In genomic region chr2:27410518-27411140, GRCm38 (mm10) we compare ENCODE assay signal across 15 mouse cellular contexts. TPM values are rescaled to one million over a fixed set of nuclear protein-coding genes. Genes with fewer than 3 reads are reported as not detected.
DNase-seq lines count a peak whose midpoint lies in the region; ATAC-seq and TF ChIP-seq lines count a peak whose summit lies in the region.
"Had no signal": no experiment of that assay in that cellular context is flagged by ENCODE, and none has a peak within 500 bp of the region (broad histone marks: within the 10 kb centered on the region; RNA-seq: fewer than 3 reads in every experiment).

No protein-coding gene starts in this region.

- H3K9me3 ChIP-seq in hindbrain, embryonic 10.5 days = no peaks in the 10 kb centered on the region
- H3K9me3 ChIP-seq in hindbrain, embryonic 14.5 days (ENCODE audit: control insufficient read depth, low read length) = no peaks in the 10 kb centered on the region
- no peaks in the 10 kb centered on the region for H3K9me3 ChIP-seq in neural tube, embryonic 12.5 days
- no peaks in the 10 kb centered on the region for H3K9me3 ChIP-seq in embryonic facial prominence, embryonic 11.5 days (replicated peaks; ENCODE audit: control insufficient read depth, low read length)
- no peaks in the 10 kb centered on the region for H3K9me3 ChIP-seq in liver, postnatal 0 days (ENCODE audit: low read length)
- H3K9me3 ChIP-seq: embryonic facial prominence, embryonic 13.5 days; heart, embryonic 13.5 days; hindbrain, embryonic 15.5 days had no signal

- no peak for DNase-seq in hindbrain, embryonic 10.5 days (ENCODE audit: low spot score)
- no peak for DNase-seq in hindbrain, embryonic 14.5 days (ENCODE audit: low spot score)
- no peak for DNase-seq in neural tube, embryonic 10.5 days (ENCODE audit: extremely low spot score, low spot score)
- DNase-seq in embryonic facial prominence, embryonic 11.5 days (ENCODE audit: low spot score) = no peak
- DNase-seq in liver, postnatal 0 days = no peak
- no peak for DNase-seq in urinary bladder, postnatal 14 days (ENCODE audit: low spot score)
- no peak for DNase-seq in cerebellum, adult 8-10 months
- DNase-seq: adrenal gland, postnatal 14 days; cerebellum, postnatal 25 days; gastrocnemius, postnatal 14 days; lung, adult 2 months had no signal

- peaks cover 96% of the 10 kb centered on the region for H3K4me1 ChIP-seq in hindbrain, embryonic 10.5 days (replicated peaks)
- peaks cover 60% of the 10 kb centered on the region for H3K4me1 ChIP-seq in hindbrain, embryonic 14.5 days (replicated peaks; ENCODE audit: control insufficient read depth, insufficient read depth, low read length)
- H3K4me1 ChIP-seq in neural tube, embryonic 12.5 days = peaks cover 84% of the 10 kb centered on the region
- H3K4me1 ChIP-seq in embryonic facial prominence, embryonic 11.5 days (ENCODE audit: control insufficient read depth, insufficient read depth, low read length) = peaks cover 11% of the 10 kb centered on the region
- H3K4me1 ChIP-seq in liver, postnatal 0 days (ENCODE audit: insufficient read depth) = peaks cover 73% of the 10 kb centered on the region

- 85% methylated on average over 6 of the region's 6 CpGs for WGBS in hindbrain, embryonic 10.5 days
- 90% methylated on average over 6 of the region's 6 CpGs for WGBS in hindbrain, embryonic 14.5 days
- 84% methylated on average over 6 of the region's 6 CpGs for WGBS in neural tube, embryonic 12.5 days
- WGBS in embryonic facial prominence, embryonic 11.5 days = 89% methylated on average over 6 of the region's 6 CpGs
- WGBS in liver, postnatal 0 days (ENCODE audit: insufficient replicate concordance) = 62% methylated on average over 6 of the region's 6 CpGs

- H3K4me3 ChIP-seq in hindbrain, embryonic 10.5 days = no peak overlapping the region
- no peak overlapping the region for H3K4me3 ChIP-seq in hindbrain, embryonic 14.5 days (replicated peaks; ENCODE audit: low read length)
- H3K4me3 ChIP-seq in neural tube, embryonic 12.5 days = no peak overlapping the region
- H3K4me3 ChIP-seq in embryonic facial prominence, embryonic 11.5 days (ENCODE audit: low read depth, low read length) = no peak overlapping the region
- no peak overlapping the region for H3K4me3 ChIP-seq in liver, postnatal 0 days (ENCODE audit: low read depth, low read length)
- H3K4me3 ChIP-seq: embryonic facial prominence, embryonic 13.5 days; heart, embryonic 13.5 days; hindbrain, embryonic 15.5 days had no signal

- no peaks in the 10 kb centered on the region for H3K27me3 ChIP-seq in hindbrain, embryonic 10.5 days (ENCODE audit: insufficient read depth, poor library complexity, severe bottlenecking)
- H3K27me3 ChIP-seq in hindbrain, embryonic 14.5 days (ENCODE audit: control insufficient read depth, insufficient read depth, low read length) = no peaks in the 10 kb centered on the region
- no peaks in the 10 kb centered on the region for H3K27me3 ChIP-seq in neural tube, embryonic 12.5 days (replicated peaks)
- H3K27me3 ChIP-seq in embryonic facial prominence, embryonic 11.5 days (ENCODE audit: control insufficient read depth, insufficient read depth, low read length) = no peaks in the 10 kb centered on the region
- no peaks in the 10 kb centered on the region for H3K27me3 ChIP-seq in liver, postnatal 0 days (ENCODE audit: insufficient read depth, low read length)
- H3K27me3 ChIP-seq: embryonic facial prominence, embryonic 13.5 days; heart, embryonic 13.5 days; hindbrain, embryonic 15.5 days had no signal

- no peak for ATAC-seq in hindbrain, embryonic 14.5 days (ENCODE audit: low FRiP score)
- ATAC-seq in neural tube, embryonic 12.5 days (ENCODE audit: low FRiP score, low read depth) = no peak
- ATAC-seq in embryonic facial prominence, embryonic 11.5 days (replicated peaks; ENCODE audit: insufficient number of reproducible peaks, low FRiP score, low TSS enrichment, low read depth) = no peak
- peak; percentile 63 for ATAC-seq in liver, postnatal 0 days

- TF ChIP-seq CTCF in liver, postnatal 0 days (IDR thresholded peaks at IDR 0.05; ENCODE audit: low read depth) = no peak

- peak overlapping the region; percentile 89 for H3K27ac ChIP-seq in hindbrain, embryonic 10.5 days
- no peak overlapping the region for H3K27ac ChIP-seq in hindbrain, embryonic 14.5 days
- no peak overlapping the region for H3K27ac ChIP-seq in neural tube, embryonic 12.5 days
- H3K27ac ChIP-seq in embryonic facial prominence, embryonic 11.5 days (replicated peaks; ENCODE audit: low read depth, low read length) = peak overlapping the region; percentile 70; the same call in 1 of the 2 replicates
- peak overlapping the region; percentile 87 for H3K27ac ChIP-seq in liver, postnatal 0 days (ENCODE audit: low read depth)

- H3K9ac ChIP-seq in hindbrain, embryonic 14.5 days = no peak overlapping the region
- H3K9ac ChIP-seq in neural tube, embryonic 12.5 days = no peak overlapping the region
- H3K9ac ChIP-seq in embryonic facial prominence, embryonic 11.5 days (replicated peaks; ENCODE audit: low read length) = no peak overlapping the region
- no peak overlapping the region for H3K9ac ChIP-seq in liver, postnatal 0 days (replicated peaks)
- H3K9ac ChIP-seq: hindbrain, embryonic 15.5 days had no signal

- no peak for TF ChIP-seq EP300 in liver, postnatal 0 days (IDR thresholded peaks at IDR 0.05; ENCODE audit: low read depth)

- no peak overlapping the region for H3K4me2 ChIP-seq in hindbrain, embryonic 14.5 days (replicated peaks)
- H3K4me2 ChIP-seq in neural tube, embryonic 12.5 days (replicated peaks) = peak overlapping the region; percentile 41; the same call in 1 of the 2 replicates
- H3K4me2 ChIP-seq in embryonic facial prominence, embryonic 11.5 days (ENCODE audit: low read depth, low read length) = no peak overlapping the region
- peak overlapping the region; percentile 70 for H3K4me2 ChIP-seq in liver, postnatal 0 days (ENCODE audit: low read depth, low read length)
- H3K4me2 ChIP-seq: heart, embryonic 13.5 days; hindbrain, embryonic 15.5 days had no signal

- H3K36me3 ChIP-seq in hindbrain, embryonic 10.5 days = no peaks in the 10 kb centered on the region
- H3K36me3 ChIP-seq in hindbrain, embryonic 14.5 days (replicated peaks; ENCODE audit: control insufficient read depth, insufficient read depth) = no peaks in the 10 kb centered on the region
- no peaks in the 10 kb centered on the region for H3K36me3 ChIP-seq in neural tube, embryonic 12.5 days
- H3K36me3 ChIP-seq in embryonic facial prominence, embryonic 11.5 days (replicated peaks; ENCODE audit: control insufficient read depth, insufficient read depth, low read depth, low read length) = no peaks in the 10 kb centered on the region
- no peaks in the 10 kb centered on the region for H3K36me3 ChIP-seq in liver, postnatal 0 days (replicated peaks; ENCODE audit: insufficient read depth, low read length)
- H3K36me3 ChIP-seq: embryonic facial prominence, embryonic 13.5 days; heart, embryonic 13.5 days; hindbrain, embryonic 15.5 days had no signal

RNA-seq across cellular contexts. Expression of gene Vav2, which starts 16.2 kb away (rescaled TPM):
- polyA plus RNA-seq in hindbrain, embryonic 10.5 days (2016; fragmentation: Nextera tagmentation; extraction: Ambion mirVana) = 13.6 and 16.9 TPM in 2 replicates
- polyA plus RNA-seq in hindbrain, embryonic 14.5 days (2014; fragmentation: Nextera tagmentation; extraction: Ambion mirVana) = 15.0 and 16.0 TPM in 2 replicates
- 25.3 and 29.9 TPM in 2 replicates for polyA plus RNA-seq in neural tube, embryonic 12.5 days (2016; fragmentation: Nextera tagmentation; extraction: Ambion mirVana)
- 5.2 and 6.2 TPM in 2 replicates for polyA plus RNA-seq in embryonic facial prominence, embryonic 11.5 days (2014; fragmentation: Nextera tagmentation; extraction: Ambion mirVana)
- 5.4 and 6.3 TPM in 2 replicates for polyA plus RNA-seq in liver, postnatal 0 days (2015; fragmentation: Nextera tagmentation; extraction: Ambion mirVana)

RNA-seq across cellular contexts. Expression of gene Brd3os, which starts 31.5 kb away (rescaled TPM):
- polyA plus RNA-seq in hindbrain, embryonic 10.5 days (2016; fragmentation: Nextera tagmentation; extraction: Ambion mirVana) = 9.9 and 16.5 TPM in 2 replicates
- polyA plus RNA-seq in hindbrain, embryonic 14.5 days (2014; fragmentation: Nextera tagmentation; extraction: Ambion mirVana) = 43.8 and 45.9 TPM in 2 replicates
- polyA plus RNA-seq in neural tube, embryonic 12.5 days (2016; fragmentation: Nextera tagmentation; extraction: Ambion mirVana) = 19.4 and 19.5 TPM in 2 replicates
- polyA plus RNA-seq in embryonic facial prominence, embryonic 11.5 days (2014; fragmentation: Nextera tagmentation; extraction: Ambion mirVana) = 12.9 and 13.0 TPM in 2 replicates
- 0.25 and 0.35 TPM in 2 replicates for polyA plus RNA-seq in liver, postnatal 0 days (2015; fragmentation: Nextera tagmentation; extraction: Ambion mirVana)

Comparison
In these comparisons a context has a peak if more than half of its experiments do, and no peak if none do; other contexts are left out.
1. H3K27ac ChIP-seq: peak in hindbrain, embryonic 10.5 days (single experiment), embryonic facial prominence, embryonic 11.5 days (single experiment) and liver, postnatal 0 days (single experiment); none in hindbrain, embryonic 14.5 days (single experiment) and neural tube, embryonic 12.5 days (single experiment).
2. H3K4me2 ChIP-seq: peak in neural tube, embryonic 12.5 days (single experiment) and liver, postnatal 0 days (single experiment); none in hindbrain, embryonic 14.5 days (single experiment) and embryonic facial prominence, embryonic 11.5 days (single experiment).